Mouse (Mus musculus) gastrocnemius, postnatal 25 days (tissue): Measurements from ENCODE around the gene Asb17. TPM values are rescaled to one million over a fixed set of nuclear protein-coding genes. Genes with fewer than 3 reads are reported as not detected.
"Not testable (repeated sequence)": the region's sequence is repeated elsewhere in the genome, so short reads cannot be mapped to it uniquely, and the experiment has no call there.

Source experiments
- DNase-seq: peaks from one replicate; pipeline ENCODE4 v3.0.0; 2022
- long read RNA-seq, 2 experiments: library from polyadenylated mRNA; stranded (forward); transcript quantifications; one replicate each; pipeline ENCODE4 v2.0.0; 2021
- total RNA-seq, 2 experiments: library from RNA; stranded (reverse); gene quantifications; 1 replicate in 1 of 2; 2 replicates in 1 of 2; pipeline ENCODE4 v1.2.3; 2021

The Asb17 gene
- not detected for total RNA-seq
- long read RNA-seq, experiment 1, result 0 reads
- long read RNA-seq, experiment 2, result 0 reads

DNA sequence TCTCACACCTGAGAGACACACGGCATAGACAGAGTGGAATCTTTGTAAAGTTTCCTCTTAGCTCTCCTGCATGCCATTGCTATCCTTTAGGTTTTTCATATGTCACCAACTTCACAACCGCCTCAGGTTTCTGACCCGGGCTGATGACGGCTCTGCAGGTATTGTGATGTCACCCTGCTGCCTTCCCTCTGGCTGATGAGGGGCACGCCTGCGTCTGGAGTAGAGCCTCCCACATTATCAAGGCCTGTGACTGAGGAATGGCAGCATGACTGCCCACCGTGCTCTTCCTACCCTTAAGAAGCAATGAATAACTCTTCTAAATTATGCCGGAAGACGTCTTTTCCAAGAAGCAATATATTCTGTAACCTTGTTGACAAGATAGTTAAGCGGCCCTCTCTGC, at the start of gene Asb17:
Asb17 (plus strand) TSS at position 180 of the 400 bp plus-strand sequence.
- no peak for DNase-seq

DNA sequence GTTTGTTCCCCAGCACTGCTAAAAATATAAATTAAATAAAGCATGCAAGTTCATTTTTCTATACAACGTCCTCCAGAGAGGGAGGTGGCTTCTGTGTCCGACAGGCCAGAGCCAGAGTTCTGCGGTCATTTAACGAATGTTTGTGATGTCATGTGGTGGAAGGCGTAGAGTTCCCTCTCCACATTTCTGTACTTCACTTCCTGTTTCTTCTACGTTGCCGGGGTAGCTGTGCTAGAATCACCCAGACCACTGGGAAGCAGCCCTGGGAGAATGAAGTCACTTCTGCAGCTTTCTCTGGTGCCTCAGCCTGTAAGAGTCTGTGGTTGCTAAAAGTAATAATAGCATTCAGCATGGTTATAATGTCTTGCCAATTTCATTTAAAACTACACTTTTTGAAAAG, 46.4 kb upstream of the Asb17 start:
- DNase-seq, result no peak

DNA sequence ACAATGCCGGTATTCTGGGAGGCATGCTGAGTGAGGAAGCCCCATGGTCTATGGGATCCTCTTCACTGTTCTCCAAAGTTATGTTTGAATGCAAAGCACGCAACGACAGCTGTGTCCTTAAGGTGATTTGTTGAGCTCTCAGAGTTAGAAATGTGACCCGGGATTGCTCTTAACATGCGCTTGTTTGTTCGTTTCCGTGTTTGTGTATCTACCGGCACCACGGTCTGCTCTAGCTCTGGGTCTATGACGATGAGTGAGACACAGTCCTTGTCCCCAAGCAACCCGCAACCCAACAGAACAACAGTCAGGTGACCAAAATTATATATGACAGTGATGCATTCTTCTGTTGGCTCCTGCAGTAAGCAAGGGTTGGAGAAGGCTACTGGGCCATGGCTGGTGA, 44.4 kb upstream of the Asb17 start:
- no peak for DNase-seq

DNA sequence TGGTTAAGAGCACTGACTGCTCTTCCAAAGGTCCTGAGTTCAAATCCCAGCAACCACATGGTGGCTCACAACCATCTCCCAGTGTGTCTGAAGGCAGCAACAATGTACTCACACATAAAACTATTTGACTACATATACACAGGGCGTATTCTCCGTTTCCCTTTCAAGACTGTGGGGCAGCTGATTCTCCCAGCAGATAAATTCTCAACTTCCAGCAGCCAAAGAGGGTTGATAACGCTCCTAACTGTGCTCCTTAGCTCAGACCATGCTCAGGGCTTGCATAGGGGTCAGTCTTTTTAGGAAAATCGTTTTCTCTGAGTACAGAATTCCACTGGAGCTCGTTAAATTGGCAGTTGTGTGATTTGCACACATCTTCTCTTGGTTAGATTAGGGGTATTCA, 43.3 kb upstream of the Asb17 start:
- DNase-seq, result no peak

DNA sequence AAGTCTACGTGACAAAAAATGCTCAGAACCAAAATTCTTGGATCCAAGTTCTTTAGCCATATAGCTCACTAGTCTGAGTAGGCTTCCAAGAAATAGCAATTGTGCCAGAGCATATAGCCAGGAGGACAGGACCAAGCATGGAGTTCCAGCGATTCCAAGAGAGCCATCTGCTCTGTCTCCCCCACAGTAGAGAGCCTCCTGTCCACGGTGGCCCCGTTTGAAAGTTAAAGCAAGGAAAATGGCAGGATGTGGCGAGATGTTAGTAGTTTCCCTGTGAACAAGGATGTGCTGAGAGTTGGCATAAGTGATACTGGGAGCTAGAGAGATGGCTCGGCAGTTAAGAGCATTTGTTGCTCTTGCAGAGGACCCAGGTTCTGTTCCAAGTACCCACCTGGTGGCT, 42.5 kb upstream of the Asb17 start:
- DNase-seq, result no peak

DNA sequence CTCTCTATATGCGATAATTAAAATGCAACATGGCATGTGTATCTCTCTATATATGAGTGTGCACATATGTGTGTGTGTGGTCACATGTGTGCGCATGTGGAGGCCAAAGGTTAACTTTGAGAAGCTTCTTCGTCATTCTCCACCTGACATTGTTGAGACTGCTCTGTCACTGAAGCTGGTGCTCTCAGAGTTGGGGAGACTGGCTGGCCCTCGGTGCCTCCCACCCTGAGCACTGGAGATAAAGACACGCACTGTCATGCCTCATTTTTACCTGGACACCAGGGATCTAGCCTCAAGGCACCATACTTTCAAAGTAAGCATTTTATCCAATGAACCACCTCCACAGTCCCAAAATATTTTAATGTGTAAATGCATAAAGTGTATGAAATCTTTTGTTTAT, 41.4 kb upstream of the Asb17 start:
- no peak for DNase-seq

DNA sequence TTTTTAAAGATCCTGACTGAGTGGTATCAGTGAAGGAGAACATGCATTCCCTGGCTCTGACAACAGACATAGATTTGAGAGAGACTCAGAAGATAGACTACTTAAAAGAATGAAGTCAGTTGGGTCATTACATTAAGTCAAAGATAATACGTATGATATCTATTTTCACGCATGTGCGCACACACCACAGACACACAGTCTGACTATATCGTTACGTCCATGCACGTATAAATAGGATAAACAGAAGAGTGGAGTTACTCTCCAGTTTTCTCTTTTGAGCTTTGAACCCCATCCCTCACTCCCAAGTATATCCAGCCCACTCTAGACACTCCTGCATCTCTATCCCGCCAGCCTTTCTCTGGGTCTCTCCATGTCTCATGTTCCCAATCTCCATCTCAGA, 40.0 kb upstream of the Asb17 start:
- DNase-seq, result no peak

DNA sequence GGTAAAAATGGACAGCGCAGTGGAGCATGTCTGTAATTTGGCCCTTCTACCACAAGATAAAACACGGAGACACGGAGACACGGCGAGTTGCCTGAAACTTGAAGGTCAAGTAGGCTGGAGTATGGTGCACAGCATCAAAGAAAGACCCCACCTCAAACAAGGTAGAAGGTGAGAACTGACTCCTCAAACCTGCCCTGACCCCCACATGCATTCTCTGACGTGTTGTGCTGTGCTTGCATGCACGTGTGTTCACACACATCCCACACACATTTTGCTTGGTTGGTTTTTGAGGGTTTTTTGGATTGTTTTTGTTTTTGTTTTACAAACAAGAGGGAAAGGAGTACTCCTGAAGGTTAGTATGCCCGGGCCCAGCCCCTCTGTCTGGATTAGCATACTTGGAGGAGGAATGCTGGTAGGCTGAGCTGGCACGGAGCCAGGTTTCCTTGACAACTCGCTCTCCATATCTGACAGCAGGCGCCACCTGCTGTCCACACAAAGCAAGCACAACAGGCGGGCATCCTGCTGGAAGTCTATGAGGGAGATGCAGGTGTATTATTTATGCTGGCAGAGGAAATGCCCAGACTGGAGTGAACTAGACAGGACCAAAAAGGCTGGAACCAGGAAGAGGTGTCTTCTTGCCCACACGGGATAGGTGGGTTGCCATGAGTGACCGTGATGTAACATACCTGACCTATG, 37.8 kb upstream of the Asb17 start:
- DNase-seq, result peak; percentile 44

DNA sequence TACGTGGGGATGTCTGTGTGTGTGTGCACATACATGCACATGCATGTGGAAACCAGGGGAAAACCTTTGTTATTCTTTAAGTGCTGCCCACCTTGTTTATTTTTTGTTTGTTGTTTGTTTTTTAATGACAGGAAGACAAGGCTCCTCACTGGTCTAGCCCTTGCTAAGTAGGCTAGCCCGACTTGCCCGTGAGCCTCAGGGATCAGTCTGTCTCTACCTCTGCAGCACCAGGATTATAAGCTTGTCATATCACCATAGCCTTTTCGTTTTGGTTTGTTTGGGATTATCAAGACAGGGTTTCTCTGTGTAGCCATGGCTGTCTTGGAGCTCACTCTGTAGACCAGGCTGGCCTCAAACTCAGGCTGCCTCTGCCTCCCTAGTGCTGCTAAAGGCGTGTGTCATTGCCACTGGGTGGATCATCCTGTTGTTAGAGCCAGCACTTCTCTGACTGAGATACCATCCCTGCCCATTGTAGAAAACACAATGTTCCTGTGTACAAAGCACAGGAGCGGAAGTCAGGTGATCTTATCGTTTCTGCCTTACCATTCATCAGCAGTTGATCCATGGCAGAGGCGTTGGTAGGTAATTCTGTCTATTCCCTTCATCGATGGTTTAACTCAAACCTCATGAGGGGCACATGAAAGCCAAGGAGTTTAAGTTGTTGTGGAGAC, 37.1 kb upstream of the Asb17 start:
- DNase-seq, result no peak

DNA sequence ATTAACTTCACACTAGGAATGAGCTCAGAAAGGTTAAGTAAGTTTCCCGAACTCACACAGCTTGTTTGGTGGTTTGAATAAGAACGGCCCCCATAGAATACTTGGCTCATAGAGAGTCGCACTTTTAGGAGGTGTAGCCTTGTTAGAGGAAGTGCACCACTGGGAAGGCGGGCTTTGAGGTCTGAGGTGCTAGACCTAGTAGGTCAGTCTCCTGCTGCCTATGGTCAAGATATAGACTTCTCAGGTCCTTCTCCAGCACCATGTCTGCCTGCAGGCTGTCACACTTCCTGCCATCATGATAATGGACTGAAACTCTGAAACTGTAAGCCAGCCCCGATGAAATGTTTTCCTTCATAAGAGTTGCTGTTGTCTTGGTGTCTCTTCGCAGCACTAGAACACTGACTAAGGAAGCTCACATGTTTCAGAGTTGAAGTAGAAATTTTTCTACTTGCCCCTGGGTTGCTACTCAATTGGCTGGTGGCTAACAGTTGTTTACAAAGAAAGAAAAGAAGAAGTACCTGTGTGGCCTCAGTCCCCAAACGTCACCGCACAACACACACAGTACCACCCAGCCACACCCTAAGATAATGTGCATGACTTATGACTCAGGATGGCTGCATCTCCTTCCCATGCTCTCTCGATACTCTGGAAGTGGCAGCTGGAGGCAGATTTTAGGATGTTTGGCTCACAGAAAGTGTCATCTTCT, 36.4 kb upstream of the Asb17 start:
- no peak for DNase-seq

DNA sequence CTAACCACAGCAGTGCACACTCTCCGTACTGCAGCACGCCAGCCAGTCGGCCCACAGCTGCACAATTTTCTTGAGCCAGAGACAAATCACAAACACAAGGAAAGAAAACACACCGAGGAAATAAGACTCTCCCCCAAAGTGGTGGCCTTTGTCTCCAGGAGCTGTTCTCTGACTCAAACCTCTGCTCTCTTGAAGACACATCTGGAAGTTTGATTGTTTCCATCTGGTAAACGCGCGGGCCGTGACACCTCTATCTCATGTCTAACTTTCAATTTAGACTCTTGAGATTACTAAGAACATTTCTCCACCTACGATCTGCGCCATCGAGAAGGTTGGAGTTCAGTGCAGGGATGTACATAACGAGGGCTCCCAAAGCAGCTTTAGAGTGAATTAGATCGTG, 35.6 kb upstream of the Asb17 start:
- no peak for DNase-seq

DNA sequence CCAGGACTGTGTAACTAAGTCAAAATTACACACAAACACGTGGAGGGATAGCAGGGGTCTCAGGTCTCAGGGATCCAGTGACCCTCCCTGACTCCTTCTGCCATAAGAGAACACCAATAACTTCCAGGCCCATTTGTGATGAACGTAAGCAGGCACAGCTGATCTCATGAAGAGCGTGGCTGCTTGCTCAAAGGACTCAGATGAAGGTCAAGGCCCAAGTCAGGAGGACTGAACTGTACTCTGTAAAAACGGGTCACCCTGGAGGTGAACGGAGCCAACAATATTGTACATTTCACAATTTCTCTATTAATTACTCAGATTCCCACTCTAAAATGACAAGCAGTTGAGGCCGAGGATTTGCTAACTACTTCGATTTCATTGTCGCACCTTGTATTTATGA, 30.0 kb upstream of the Asb17 start:
- DNase-seq, result no peak

DNA sequence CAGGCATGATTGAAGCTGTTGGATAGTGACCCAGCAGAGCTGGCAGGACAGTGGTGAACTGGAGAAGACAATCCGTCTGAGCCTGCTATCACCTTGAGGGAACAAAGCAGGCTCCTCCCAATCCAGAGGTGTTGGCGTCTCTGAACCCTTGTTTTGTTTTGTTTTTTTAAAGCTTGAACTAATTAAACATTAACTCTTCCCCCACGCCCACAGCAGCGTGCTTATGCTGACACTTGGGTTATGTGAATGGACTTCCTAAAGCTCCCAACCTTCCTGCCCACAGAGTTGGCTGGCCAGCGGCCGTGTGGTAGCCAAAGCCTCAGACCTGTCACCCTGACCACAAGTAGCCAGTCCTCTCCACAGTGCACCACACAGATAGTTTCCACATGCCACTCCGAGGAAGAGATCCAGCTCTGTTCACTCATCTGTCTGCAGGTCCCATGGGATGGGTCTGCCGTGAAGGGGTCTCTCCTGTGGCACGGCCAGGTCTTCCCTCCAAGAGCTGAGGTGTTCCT, 26.6 kb upstream of the Asb17 start:
- no peak for DNase-seq

DNA sequence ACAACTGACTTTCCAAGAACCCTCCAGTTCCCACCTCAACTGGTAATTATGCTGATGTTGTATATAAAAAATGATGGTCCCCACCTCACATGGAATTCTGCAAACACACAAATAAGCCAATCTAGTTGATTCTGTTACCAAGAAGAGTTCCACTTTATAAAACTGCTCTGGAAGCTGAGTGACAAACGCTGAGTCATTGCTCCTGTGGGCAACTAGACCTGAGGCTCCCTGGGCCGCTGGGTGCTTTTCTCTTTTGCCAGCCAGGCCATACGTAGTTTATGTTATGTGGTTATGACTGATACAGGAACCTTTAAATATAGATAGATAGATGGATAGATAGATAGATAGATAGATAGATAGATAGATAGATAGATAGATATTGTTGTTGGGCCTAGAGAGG, 25.3 kb upstream of the Asb17 start:
- no peak for DNase-seq

DNA sequence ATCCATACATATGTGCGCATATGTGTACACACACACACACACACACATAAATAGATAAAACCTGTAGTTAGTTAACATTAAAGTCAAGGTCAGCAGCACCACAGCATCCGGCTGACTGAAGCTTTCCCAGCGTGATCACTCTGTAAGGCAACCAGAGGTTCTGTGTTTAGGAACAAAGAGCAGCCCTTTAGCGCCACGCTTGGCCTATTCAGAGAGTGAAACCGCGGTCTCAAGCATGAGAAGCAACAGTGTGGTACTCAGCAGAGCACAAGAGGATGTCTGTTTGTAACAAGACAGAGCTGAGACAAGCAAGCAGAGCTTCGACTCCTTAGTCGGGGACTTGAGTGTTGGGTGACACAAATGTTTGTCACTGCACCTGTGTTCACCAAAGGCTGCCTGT, 24.6 kb upstream of the Asb17 start:
- no peak for DNase-seq

DNA sequence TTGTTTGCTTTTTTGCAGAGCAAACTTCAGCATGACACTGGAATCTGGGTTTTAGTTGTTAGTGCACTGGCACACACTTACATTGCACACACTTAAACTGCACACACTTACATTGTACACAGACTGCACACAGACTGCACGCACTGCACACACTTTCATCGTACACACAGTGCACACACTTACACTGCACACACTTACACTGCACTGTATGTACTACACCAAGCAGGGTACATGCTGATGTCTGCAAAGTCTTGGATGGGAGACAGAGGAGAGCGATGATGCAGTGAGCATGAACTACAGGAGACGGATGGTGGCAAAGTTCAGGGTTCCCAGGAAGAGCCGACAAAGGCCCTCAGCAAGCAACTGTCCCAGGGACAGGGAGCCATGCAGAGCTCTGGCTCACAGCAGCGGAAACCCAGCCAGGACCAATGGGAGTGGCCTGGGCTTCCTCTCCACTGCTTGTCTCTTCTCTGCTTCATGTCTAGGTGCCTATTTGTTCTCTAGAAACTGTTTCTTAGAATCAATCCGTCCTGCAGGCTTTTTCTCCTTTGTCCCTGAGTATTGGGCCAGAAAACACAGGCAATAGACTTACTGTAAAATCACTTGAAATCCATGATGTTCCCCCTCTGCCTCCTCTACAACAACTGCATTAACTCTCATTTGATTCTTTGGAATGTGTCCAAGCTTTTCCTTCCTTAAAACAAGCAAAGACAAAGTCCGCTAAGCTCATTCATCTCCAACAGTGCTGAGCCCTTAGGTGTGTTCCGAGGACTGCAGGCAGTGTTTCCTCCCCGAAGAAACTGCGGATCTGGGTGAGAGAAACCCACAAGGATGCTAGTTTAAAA, 20.1 kb upstream of the Asb17 start:
- DNase-seq, result no peak

DNA sequence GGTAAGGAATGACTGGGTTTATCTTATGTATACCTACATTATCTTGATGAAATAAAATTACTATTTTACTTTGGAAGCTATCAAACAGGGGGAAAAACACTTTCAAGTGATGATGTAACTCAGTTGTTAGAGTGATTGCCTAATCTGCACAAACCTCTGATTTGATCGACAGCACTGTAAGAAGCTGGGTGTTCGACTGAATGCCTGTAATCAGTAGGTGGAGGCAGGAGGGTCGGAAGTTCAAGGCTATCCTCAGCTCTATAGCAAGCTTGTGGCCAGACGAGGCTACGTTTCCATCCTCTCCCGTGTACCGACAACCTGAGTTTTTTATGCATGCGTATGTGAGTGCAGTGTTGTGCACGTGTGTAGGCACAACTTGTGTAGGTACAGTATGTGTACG, 18.8 kb upstream of the Asb17 start:
- DNase-seq, result no peak

DNA sequence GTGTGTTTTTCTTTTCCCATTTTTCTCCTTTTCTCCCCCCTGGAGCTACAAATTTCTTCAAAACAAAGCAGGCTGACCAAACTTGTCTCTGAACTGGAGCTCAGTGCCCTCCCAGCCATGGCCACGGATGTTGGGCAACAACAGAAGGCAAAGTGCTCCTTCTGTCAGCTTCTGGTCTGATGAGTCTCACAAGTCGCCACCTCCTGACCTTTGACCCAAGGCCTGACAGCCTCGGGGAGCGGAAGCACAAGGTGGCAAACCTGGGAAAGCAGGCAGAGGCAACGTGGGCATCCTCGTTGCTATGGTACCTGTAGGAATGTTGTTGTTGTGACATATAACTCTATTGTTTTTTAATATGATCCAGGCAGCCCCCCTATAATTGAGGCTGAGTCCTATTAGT, 17.4 kb upstream of the Asb17 start:
- no peak for DNase-seq

DNA sequence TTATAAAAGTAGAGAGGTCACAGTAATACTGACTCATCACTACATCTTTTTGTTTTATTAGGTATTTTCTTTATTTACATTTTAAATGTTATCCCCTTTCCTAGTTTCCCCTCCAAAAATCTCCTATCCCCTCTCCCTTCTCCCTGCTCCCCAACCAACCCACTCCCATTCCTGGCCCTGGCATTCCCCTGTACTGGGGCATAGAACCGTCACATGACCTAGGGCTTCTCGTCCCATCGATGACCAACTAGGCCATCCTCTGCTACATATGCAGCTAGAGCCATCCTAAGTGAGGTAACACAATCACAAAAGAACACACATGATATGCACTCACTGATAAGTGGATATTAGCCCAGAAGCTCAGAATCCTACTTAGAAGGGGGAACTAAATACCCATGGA, 14.2 kb upstream of the Asb17 start:
- DNase-seq, result not testable (repeated sequence)

DNA sequence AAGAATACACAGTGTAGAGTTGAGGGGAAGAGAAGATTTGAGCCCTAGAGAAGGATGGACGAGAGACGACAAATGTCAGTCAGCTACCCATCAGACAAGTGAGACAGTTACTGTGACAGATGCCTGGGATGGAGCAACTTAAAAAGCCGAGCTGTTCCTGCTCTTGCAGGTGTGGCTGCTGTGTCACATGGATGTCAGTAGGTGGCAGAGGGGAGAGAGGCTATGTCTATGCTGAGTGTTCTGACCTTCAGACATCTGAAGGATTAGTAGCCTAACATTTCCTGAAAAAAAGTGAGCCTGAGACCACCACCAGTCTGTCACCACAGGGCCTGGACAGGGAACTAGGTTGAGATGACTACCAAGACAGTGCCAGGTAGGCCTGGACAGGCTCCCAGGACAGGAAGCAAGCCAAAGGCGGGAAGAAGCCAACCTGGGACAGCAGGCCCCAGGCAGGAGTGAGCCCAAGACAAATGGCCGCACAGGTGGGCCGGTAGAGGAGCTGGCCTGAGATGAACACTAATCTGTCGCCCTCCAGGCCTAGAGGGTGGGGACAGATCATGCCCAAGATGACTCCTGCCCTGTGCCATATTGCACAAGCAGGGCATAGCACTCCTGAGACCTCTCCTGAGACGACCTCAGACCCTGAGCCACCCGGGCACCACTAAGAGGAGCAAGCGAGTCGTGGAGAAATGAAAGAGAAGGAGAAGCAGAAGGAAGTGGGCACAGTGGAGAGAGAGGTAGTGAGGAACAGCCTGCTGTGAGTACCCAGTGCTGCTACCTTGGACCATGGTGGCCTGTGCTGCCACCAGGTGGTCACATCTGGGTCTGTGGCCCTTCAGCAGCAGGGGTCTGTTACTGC, 12.8 kb upstream of the Asb17 start:
- DNase-seq, result no peak

DNA sequence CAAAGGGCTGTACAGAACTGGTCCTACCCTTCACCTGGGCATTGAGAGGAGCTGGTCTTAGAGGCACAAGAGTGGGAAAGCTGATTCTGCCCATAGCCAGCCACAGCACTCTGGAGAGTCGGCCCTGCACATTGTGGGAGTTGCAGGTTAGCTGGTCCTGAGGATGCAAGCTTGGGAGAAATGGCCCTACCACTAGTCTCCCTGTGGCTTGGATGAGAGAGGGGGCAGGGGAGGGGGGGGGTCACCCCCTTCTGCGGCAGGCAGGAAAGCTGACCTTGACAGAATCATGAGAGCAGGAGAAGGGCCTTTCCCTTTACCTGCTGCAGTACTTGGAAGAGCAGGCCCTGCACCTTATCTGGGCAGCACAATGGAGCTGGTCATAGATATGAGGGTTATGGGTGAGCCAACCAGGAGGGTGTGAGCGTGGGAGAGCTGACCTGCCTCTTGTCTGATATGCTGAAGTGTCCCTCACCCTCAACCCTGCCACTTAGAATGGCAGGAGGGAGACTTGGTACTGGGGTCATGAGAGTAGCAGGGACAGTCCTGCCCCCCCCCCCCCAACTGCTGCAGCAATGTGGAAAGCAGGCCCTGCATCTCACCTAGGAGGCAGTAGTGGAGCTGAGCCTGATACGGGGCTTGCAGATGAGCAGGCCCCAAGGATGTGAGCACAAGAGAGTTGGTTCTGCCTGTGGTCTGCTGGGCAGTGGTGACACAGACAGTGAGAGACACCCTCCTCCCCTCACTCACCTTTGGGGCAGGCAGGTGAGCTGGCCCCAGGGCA, 11.9 kb upstream of the Asb17 start:
- DNase-seq, result no peak
